Mouse (Mus musculus): ENCODE results near the gene Wwc1. TPM values are rescaled to one million over a fixed set of nuclear protein-coding genes. Genes with fewer than 3 reads are reported as not detected.
"Not testable (repeated sequence)": the region's sequence is repeated elsewhere in the genome, so short reads cannot be mapped to it uniquely, and the experiment has no call there.

Wwc1 gene
- total RNA-seq, 2 experiments from 2014 or later: 0.32 TPM; not detected in 1

GRCm38 (mm10) chr11:35878559-35878897 lies 101.8 kb downstream of the Wwc1 start:
- no peak for DNase-seq

GRCm38 (mm10) chr11:35877651-35878558 lies 102.4 kb downstream of the Wwc1 start:
- no peak for DNase-seq

GRCm38 (mm10) chr11:35873624-35874244 lies 106.6 kb downstream of the Wwc1 start:
- no peak for DNase-seq

- DNase-seq: no peak
These were observed 109.4 kb downstream of the Wwc1 start for GRCm38 (mm10) chr11:35870961-35871360.

GRCm38 (mm10) chr11:35866140-35866539 lies 114.2 kb downstream of the Wwc1 start:
- no peak for DNase-seq

GRCm38 (mm10) chr11:35864981-35865604 lies 115.2 kb downstream of the Wwc1 start:
- DNase-seq: no peak

- DNase-seq: no peak
These were observed 116.7 kb downstream of the Wwc1 start for GRCm38 (mm10) chr11:35863653-35864052.

- no peak for DNase-seq
These were observed 122.8 kb downstream of the Wwc1 start for GRCm38 (mm10) chr11:35857395-35858067.

GRCm38 (mm10) chr11:35856359-35857040 lies 123.8 kb downstream of the Wwc1 start:
- DNase-seq: no peak

GRCm38 (mm10) chr11:35855567-35855966 lies 124.8 kb downstream of the Wwc1 start:
- DNase-seq: no peak

- no peak for DNase-seq
These were observed 125.4 kb downstream of the Wwc1 start for GRCm38 (mm10) chr11:35854941-35855340.

- no peak for DNase-seq
These were observed 126.7 kb downstream of the Wwc1 start for GRCm38 (mm10) chr11:35853651-35854050.

GRCm38 (mm10) chr11:35852731-35853130 lies 127.6 kb downstream of the Wwc1 start:
- no peak for DNase-seq

GRCm38 (mm10) chr11:35844299-35844698 lies 136.0 kb downstream of the Wwc1 start:
- no peak for DNase-seq

- DNase-seq: not testable (repeated sequence)
These were observed 137.8 kb downstream of the Wwc1 start for GRCm38 (mm10) chr11:35842560-35842959.

- DNase-seq: no peak
These were observed 138.5 kb downstream of the Wwc1 start for GRCm38 (mm10) chr11:35841738-35842325.

- not testable (repeated sequence) for DNase-seq
These were observed 139.5 kb downstream of the Wwc1 start for GRCm38 (mm10) chr11:35840806-35841205.

- DNase-seq: no peak
These were observed 140.0 kb downstream of the Wwc1 start for GRCm38 (mm10) chr11:35840282-35840681.

- peak; percentile 88 for DNase-seq
These were observed 141.7 kb downstream of the Wwc1 start for GRCm38 (mm10) chr11:35838345-35839338.
